23 mouse cellular contexts compared by ENCODE assay signal in the genomic region with DNA sequence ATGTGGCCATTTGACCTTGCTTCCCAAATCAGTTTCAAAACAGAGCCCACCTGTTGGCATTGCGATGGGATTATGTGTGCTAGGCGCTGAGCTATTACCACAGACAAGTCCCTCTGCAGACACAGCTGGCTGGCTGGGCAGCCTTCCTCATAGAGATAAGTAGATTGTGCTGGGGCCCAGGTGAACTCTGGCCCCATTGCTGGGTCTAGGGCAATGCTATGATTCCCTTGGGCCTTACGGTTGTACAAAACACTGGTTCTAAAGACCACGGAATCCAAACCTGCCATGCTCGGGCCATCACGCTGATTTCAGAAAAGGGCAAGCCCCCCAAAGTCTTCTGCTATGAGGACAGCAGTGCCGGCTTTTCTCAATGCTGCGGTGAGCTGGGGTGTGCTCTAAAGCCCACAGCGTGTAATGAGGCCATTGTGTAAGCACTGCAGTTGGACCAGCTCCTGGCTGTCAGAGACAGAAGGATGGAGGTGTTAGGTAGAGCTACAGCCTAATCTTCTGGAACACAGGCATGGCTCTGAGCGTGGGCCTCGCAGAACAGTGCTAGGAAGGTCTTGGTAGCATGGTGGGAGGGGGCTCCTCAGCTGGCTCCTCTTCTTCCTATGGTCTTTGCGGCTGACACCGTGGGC. TPM values are rescaled to one million over a fixed set of nuclear protein-coding genes. Genes with fewer than 3 reads are reported as not detected.
"Had no signal": no experiment of that assay in that cellular context is flagged by ENCODE, and none has a peak within 500 bp of the region (broad histone marks: within the 10 kb centered on the region; RNA-seq: fewer than 3 reads in every experiment).

No protein-coding gene starts in this region.

- H3K27ac ChIP-seq: liver, embryonic 13.5 days; liver, embryonic 15.5 days; lung, embryonic 15.5 days; midbrain, embryonic 12.5 days; neural tube, embryonic 13.5 days; neural tube, embryonic 15.5 days had no signal

- H3K4me1 ChIP-seq: liver, embryonic 13.5 days; neural tube, embryonic 13.5 days; neural tube, embryonic 15.5 days had no signal

- H3K36me3 ChIP-seq: liver, embryonic 13.5 days; liver, embryonic 15.5 days; lung, embryonic 15.5 days; midbrain, embryonic 12.5 days; neural tube, embryonic 13.5 days; neural tube, embryonic 15.5 days had no signal

- H3K9me3 ChIP-seq: liver, embryonic 13.5 days; liver, embryonic 15.5 days; lung, embryonic 15.5 days; midbrain, embryonic 12.5 days; neural tube, embryonic 15.5 days had no signal

- H3K27me3 ChIP-seq: liver, embryonic 13.5 days; liver, embryonic 15.5 days; lung, embryonic 15.5 days; neural tube, embryonic 13.5 days had no signal

- H3K9ac ChIP-seq: liver, embryonic 13.5 days; liver, embryonic 15.5 days; liver, postnatal 0 days; lung, embryonic 15.5 days; midbrain, embryonic 12.5 days; neural tube, embryonic 13.5 days; neural tube, embryonic 15.5 days had no signal

- DNase-seq: liver, embryonic 13.5 days; liver, postnatal 0 days; lung, adult 2 months; lung, postnatal 14 days; lung, postnatal 4 days; right cerebral cortex, adult 18-20 months; right cerebral cortex, postnatal 25 days; right cerebral cortex, postnatal 4 days; spleen, adult 18-20 months; thymus, adult 2 months; thymus, postnatal 25 days; thymus, postnatal 4 days had no signal

- ATAC-seq: liver, postnatal 0 days; lung, postnatal 0 days; midbrain, embryonic 16.5 days had no signal

- H3K4me3 ChIP-seq: liver, embryonic 13.5 days; liver, embryonic 15.5 days; lung, embryonic 15.5 days; midbrain, embryonic 12.5 days; myocyte; neural tube, embryonic 13.5 days; neural tube, embryonic 15.5 days had no signal

- H3K4me2 ChIP-seq: liver, embryonic 11.5 days; liver, embryonic 13.5 days; liver, embryonic 15.5 days; lung, embryonic 15.5 days; midbrain, embryonic 12.5 days; neural tube, embryonic 13.5 days; neural tube, embryonic 15.5 days had no signal

RNA-seq across cellular contexts. Expression of gene Pitx1, which starts 51.2 kb away (rescaled TPM):
- total RNA-seq: megakaryocyte, adult 5-6 weeks; megakaryocyte-erythroid progenitor cell, adult 5-6 weeks had no signal
- polyA plus RNA-seq: liver, postnatal 0 days; lung, postnatal 0 days; myocyte; neural tube, embryonic 13.5 days; neural tube, embryonic 15.5 days had no signal
